10 mouse cellular contexts compared by ENCODE assay signal in the genomic region with DNA sequence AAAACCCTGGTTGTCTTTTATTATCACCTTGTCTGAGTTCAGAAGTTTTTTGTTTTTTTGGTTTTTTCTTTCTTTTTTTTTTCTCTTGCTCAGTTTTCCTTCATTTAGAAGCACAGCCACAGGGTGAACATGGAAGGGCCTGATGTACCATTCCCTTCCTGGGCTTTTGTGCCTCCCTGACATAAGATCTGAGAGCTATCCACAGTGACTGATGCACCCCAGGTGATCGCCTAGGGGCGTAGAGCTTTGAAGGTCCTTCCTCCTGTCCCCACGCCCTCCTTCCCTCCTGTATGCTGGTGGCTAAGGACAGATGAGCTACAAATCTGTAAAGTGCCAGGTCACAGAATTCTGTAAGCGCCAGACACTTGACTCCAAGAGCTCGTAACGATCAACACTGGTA.
DNase-seq lines count a peak whose midpoint lies in the region; ATAC-seq and TF ChIP-seq lines count a peak whose summit lies in the region.
"Had no signal": no experiment of that assay in that cellular context is flagged by ENCODE, and none has a peak within 500 bp of the region (broad histone marks: within the 10 kb centered on the region; RNA-seq: fewer than 3 reads in every experiment).

No protein-coding gene starts in this region.

- H3K36me3 ChIP-seq in heart, embryonic 13.5 days: no peaks in the 10 kb centered on the region
- no peaks in the 10 kb centered on the region for H3K36me3 ChIP-seq in limb, embryonic 13.5 days

- no peak overlapping the region for H3K9ac ChIP-seq in heart, embryonic 13.5 days
- no peak overlapping the region for H3K9ac ChIP-seq in limb, embryonic 13.5 days

- H3K4me2 ChIP-seq in heart, embryonic 13.5 days: peak overlapping the region; percentile 33; the same call in 1 of the 2 replicates
- no peak overlapping the region for H3K4me2 ChIP-seq in limb, embryonic 13.5 days (replicated peaks)

- H3K4me1 ChIP-seq in heart, embryonic 13.5 days: peaks cover 55% of the 10 kb centered on the region
- H3K4me1 ChIP-seq in embryonic fibroblast, embryonic 13.5 days (ENCODE audit: control insufficient read depth, insufficient read depth, low read length): peaks cover 18% of the 10 kb centered on the region
- H3K4me1 ChIP-seq in limb, embryonic 13.5 days: peaks cover 17% of the 10 kb centered on the region

- ATAC-seq in heart, embryonic 13.5 days (ENCODE audit: extremely low read depth, insufficient number of reproducible peaks, low FRiP score, low TSS enrichment): no peak
- ATAC-seq in limb, embryonic 13.5 days (ENCODE audit: low FRiP score, low read depth): no peak
- ATAC-seq: CD4-positive, CD25-positive, alpha-beta regulatory T cell, adult 4 months had no signal

- H3K9me3 ChIP-seq in heart, embryonic 13.5 days: no peaks in the 10 kb centered on the region
- no peaks in the 10 kb centered on the region for H3K9me3 ChIP-seq in limb, embryonic 13.5 days

- TF ChIP-seq POLR2A in embryonic fibroblast, embryonic 13.5 days (IDR thresholded peaks at IDR 0.05; ENCODE audit: low read depth, low read length): no peak

- peak overlapping the region; percentile 77 for H3K27ac ChIP-seq in heart, embryonic 13.5 days (replicated peaks)
- peak overlapping the region; percentile 20 for H3K27ac ChIP-seq in embryonic fibroblast, embryonic 13.5 days (ENCODE audit: insufficient read depth, low read length)
- H3K27ac ChIP-seq in limb, embryonic 13.5 days: peak overlapping the region; percentile 83

- 72% methylated on average over 6 of the region's 6 CpGs for WGBS in heart, embryonic 13.5 days
- 55% methylated on average over 6 of the region's 6 CpGs for WGBS in limb, embryonic 13.5 days

- H3K4me3 ChIP-seq in heart, embryonic 13.5 days: no peak overlapping the region
- H3K4me3 ChIP-seq in embryonic fibroblast, embryonic 13.5 days (ENCODE audit: insufficient read depth, low read length): no peak overlapping the region
- no peak overlapping the region for H3K4me3 ChIP-seq in limb, embryonic 13.5 days

- H3K27me3 ChIP-seq in heart, embryonic 13.5 days (replicated peaks): no peaks in the 10 kb centered on the region
- H3K27me3 ChIP-seq in limb, embryonic 13.5 days: no peaks in the 10 kb centered on the region

- no peak for TF ChIP-seq CTCF in embryonic fibroblast, embryonic 13.5 days (IDR thresholded peaks at IDR 0.05; ENCODE audit: borderline replicate concordance, insufficient read depth, low read length)

- DNase-seq in heart, adult 9 months (ENCODE audit: low spot score in 2 of 2): no peak
- DNase-seq in 3T3-L1 (ENCODE audit: low read depth, low spot score): peak; percentile 10
- no peak for DNase-seq in cerebellum, postnatal 4 days (ENCODE audit: low spot score in 2 of 2)
- no peak for DNase-seq in spleen, postnatal 10 days (ENCODE audit: low spot score in 2 of 2)
- no peak for DNase-seq in lung, postnatal 10 days
- DNase-seq: right cerebral cortex, postnatal 25 days had no signal

Comparison
In these comparisons a context has a peak if more than half of its experiments do, and no peak if none do; other contexts are left out.
1. H3K27ac ChIP-seq: peak in every context shown above with its lines; median percentile 83 in limb, embryonic 13.5 days; 77 in heart, embryonic 13.5 days; 20 in embryonic fibroblast, embryonic 13.5 days.